Mouse (Mus musculus) thymus, postnatal 14 days (tissue): ENCODE measurements around the gene Camta1.

Experiments
- DNase-seq: peaks from one replicate; pipeline ENCODE4 v3.0.0; 2021

The Camta1 gene

GRCm38 (mm10) chr4:151860441-151861331 is 990 bp downstream of the Camta1 start:
- DNase-seq, result peak; percentile 71

GRCm38 (mm10) chr4:151859275-151859674 is 2.4 kb downstream of the Camta1 start:
- DNase-seq, result no peak

GRCm38 (mm10) chr4:151853949-151854348 is 7.7 kb downstream of the Camta1 start:
- DNase-seq, result no peak

GRCm38 (mm10) chr4:151851179-151851578 is 10.5 kb downstream of the Camta1 start:
- DNase-seq, result peak; percentile 72

GRCm38 (mm10) chr4:151842591-151842990 is 19.1 kb downstream of the Camta1 start:
- DNase-seq, result no peak

- DNase-seq, result no peak
Measured at GRCm38 (mm10) chr4:151838518-151838917, 23.2 kb downstream of the Camta1 start.

GRCm38 (mm10) chr4:151835860-151836259 is 25.8 kb downstream of the Camta1 start:
- DNase-seq, result no peak

- DNase-seq, result no peak
Measured at GRCm38 (mm10) chr4:151834536-151834935, 27.1 kb downstream of the Camta1 start.

GRCm38 (mm10) chr4:151833940-151834449 is 27.7 kb downstream of the Camta1 start:
- DNase-seq, result no peak

- no peak for DNase-seq
Measured at GRCm38 (mm10) chr4:151827840-151828239, 33.8 kb downstream of the Camta1 start.

GRCm38 (mm10) chr4:151827356-151827755 is 34.3 kb downstream of the Camta1 start:
- no peak for DNase-seq

GRCm38 (mm10) chr4:151823963-151824362 is 37.7 kb downstream of the Camta1 start:
- no peak for DNase-seq

GRCm38 (mm10) chr4:151822986-151823385 is 38.7 kb downstream of the Camta1 start:
- DNase-seq, result no peak

- DNase-seq, result no peak
Measured at GRCm38 (mm10) chr4:151817981-151818766, 43.5 kb downstream of the Camta1 start.

GRCm38 (mm10) chr4:151813711-151814110 is 48.0 kb downstream of the Camta1 start:
- DNase-seq, result no peak

- no peak for DNase-seq
Measured at GRCm38 (mm10) chr4:151805685-151806084, 56.0 kb downstream of the Camta1 start.

GRCm38 (mm10) chr4:151805046-151805445 is 56.6 kb downstream of the Camta1 start:
- no peak for DNase-seq

- DNase-seq, result no peak
Measured at GRCm38 (mm10) chr4:151804208-151804607, 57.5 kb downstream of the Camta1 start.

GRCm38 (mm10) chr4:151798630-151799029 is 63.0 kb downstream of the Camta1 start:
- DNase-seq, result no peak

GRCm38 (mm10) chr4:151793694-151794093 is 68.0 kb downstream of the Camta1 start:
- DNase-seq, result no peak

- DNase-seq, result no peak
Measured at GRCm38 (mm10) chr4:151786946-151787705, 74.5 kb downstream of the Camta1 start.

GRCm38 (mm10) chr4:151780511-151780910 is 81.2 kb downstream of the Camta1 start:
- no peak for DNase-seq

GRCm38 (mm10) chr4:151779962-151780459 is 81.7 kb downstream of the Camta1 start:
- no peak for DNase-seq
